Mouse (Mus musculus): Measurements from ENCODE around the gene Yars2. TPM values are rescaled to one million over a fixed set of nuclear protein-coding genes. Genes with fewer than 3 reads are reported as not detected.
"Not testable (repeated sequence)": the region's sequence is repeated elsewhere in the genome, so short reads cannot be mapped to it uniquely, and the experiment has no call there.

Yars2 gene
- polyA plus RNA-seq, 1 experiment = 6.9 TPM

DNA sequence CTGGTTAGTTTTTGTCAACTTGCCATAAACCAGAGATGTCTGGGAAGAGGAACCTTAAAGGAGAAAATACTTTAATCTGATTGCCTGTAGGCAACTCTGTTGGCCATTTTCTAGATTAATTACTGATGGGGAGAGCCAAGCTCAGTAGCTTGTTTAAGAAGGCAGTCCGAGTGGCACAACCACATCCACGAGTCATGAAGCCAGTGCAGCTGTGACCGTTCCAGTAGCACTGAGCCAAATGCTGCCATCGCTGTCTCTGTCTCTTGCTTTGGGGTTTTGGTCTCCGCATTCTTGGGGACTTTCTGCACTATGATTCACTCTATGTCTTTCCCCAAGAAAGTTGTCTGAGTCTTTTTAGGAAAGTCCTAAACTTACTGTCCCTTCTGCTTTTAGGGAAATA is 43.7 kb downstream of the Yars2 start:
- Histone ChIP-seq H3K27ac (ENCODE audit: control insufficient read depth, insufficient read depth, low read depth, low read length) (no peak overlapping the region), H3K36me3 (ENCODE audit: control insufficient read depth, insufficient read depth, low read length) (no peaks in the 10 kb centered on the region; the same call in 1 of the 2 replicates)
- no peak for TF ChIP-seq CTCF (IDR thresholded peaks at IDR 0.05; ENCODE audit: control insufficient read depth, insufficient read depth, insufficient replicate concordance, low read depth, low read length)
- TF ChIP-seq POLR2A (IDR thresholded peaks at IDR 0.05; ENCODE audit: control insufficient read depth, low read depth, low read length) = no peak

DNA sequence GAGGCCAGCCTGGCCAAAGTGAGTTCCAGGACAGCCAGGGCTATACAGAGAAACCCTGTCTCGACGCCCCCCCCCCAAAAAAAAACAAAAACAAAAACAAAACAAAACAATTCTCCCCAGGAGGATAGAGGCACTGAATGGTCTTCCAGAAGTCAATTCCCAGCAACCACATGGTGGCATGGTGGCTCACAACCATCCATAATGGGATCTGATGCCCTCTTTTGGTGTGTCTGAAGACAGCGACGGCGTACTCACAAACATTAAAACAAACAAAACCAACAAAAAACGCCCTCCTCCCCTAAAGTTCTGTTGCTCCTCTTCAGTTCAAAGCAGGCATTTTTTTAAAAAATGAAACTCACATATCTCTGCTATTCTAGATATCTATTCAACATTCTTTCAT is 55.1 kb downstream of the Yars2 start:
- Histone ChIP-seq H3K27ac (ENCODE audit: control insufficient read depth, insufficient read depth, low read depth, low read length) (peak overlapping the region; percentile 16; the same call in 1 of the 2 replicates), H3K36me3 (ENCODE audit: control insufficient read depth, insufficient read depth, low read length) (no peaks in the 10 kb centered on the region), H3K4me3 (ENCODE audit: control insufficient read depth, low read depth, low read length) (peak overlapping the region; percentile 94), H3K4me1 (ENCODE audit: control insufficient read depth, insufficient read depth, low read length) (peaks cover 2% of the 10 kb centered on the region), H3K27me3 (ENCODE audit: control insufficient read depth, insufficient read depth, low read length) (no peaks in the 10 kb centered on the region)
- TF ChIP-seq CTCF (IDR thresholded peaks at IDR 0.05; ENCODE audit: control insufficient read depth, insufficient read depth, insufficient replicate concordance, low read depth, low read length) (no peak), POLR2A (IDR thresholded peaks at IDR 0.05; ENCODE audit: control insufficient read depth, low read depth, low read length) (no peak)

More for the DNA sequence above, 43.7 kb downstream of the Yars2 start:
- Histone ChIP-seq H3K4me1 (ENCODE audit: control insufficient read depth, insufficient read depth, low read length) (no peaks in the 10 kb centered on the region), H3K27me3 (ENCODE audit: control insufficient read depth, insufficient read depth, low read length) (no peaks in the 10 kb centered on the region), H3K4me3 (ENCODE audit: control insufficient read depth, low read depth, low read length) (no peak overlapping the region)

DNA sequence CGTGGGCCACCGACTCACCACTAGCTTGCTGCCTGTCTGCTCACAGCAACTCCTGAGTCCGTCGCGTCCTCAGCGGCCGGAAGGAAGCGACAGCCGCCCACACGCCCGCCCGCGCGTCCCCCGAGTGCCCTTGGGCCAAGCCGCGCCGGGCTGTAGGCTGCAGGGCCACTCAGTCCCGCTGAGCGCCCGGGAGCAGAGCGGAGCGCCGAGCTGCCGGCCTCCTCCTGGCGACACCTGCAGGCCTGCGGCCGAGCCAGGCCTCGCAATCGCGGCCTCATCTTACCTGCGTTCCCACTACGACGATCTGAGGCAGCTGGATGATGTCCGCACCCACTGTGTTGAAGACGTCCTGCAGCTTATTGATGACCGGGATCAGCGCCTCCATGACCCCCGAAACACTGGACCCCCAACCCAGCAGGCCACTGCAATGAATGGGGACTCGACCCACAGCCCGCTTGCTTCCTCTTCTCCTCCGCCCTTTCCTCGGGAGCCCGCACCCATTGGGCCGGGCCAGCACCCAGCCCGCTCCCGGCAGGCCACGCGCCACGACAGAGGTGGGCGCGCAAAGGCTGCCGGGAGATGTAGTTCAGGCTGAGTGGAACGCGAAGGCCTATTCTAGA is 55.8 kb downstream of the Yars2 start, which contains the start of gene Dnm1l:
Gene Dnm1l (minus strand): TSS at position 479 of the 620 bp plus-strand sequence.
- TF ChIP-seq POLR2A (IDR thresholded peaks at IDR 0.05; ENCODE audit: control insufficient read depth, low read depth, low read length) = peak; percentile 73
- TF ChIP-seq CTCF (IDR thresholded peaks at IDR 0.05; ENCODE audit: control insufficient read depth, insufficient read depth, insufficient replicate concordance, low read depth, low read length) = no peak
- Histone ChIP-seq H3K27me3 (ENCODE audit: control insufficient read depth, insufficient read depth, low read length) (no peaks in the 10 kb centered on the region), H3K4me1 (ENCODE audit: control insufficient read depth, insufficient read depth, low read length) (peaks cover 2% of the 10 kb centered on the region), H3K27ac (ENCODE audit: control insufficient read depth, insufficient read depth, low read depth, low read length) (peak within 1 kb of the TSS; percentile 82), H3K36me3 (ENCODE audit: control insufficient read depth, insufficient read depth, low read length) (no peaks in the 10 kb centered on the region), H3K4me3 (ENCODE audit: control insufficient read depth, low read depth, low read length) (peak within 1 kb of the TSS; percentile 94)

DNA sequence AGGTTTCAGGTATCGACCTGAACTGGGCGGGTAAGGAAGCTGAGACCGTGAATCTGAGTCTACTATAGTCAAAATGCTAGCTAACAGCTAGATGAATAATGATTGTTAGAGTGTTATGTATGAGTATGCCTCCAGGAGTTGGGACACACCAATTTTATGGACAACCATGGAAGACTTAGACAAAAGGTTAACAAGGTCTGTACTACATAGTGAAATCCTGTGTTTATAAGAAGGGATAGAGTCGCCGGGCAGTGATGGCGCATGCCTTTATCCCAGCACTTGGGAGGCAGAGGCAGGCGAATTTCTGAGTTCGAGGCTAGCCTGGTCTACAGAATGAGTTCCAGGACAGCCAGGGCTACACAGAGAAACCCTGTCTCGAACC is 56.3 kb downstream of the Yars2 start:
- H3K27me3 ChIP-seq (ENCODE audit: control insufficient read depth, insufficient read depth, low read length); H3K4me1 ChIP-seq (ENCODE audit: control insufficient read depth, insufficient read depth, low read length); H3K36me3 ChIP-seq (ENCODE audit: control insufficient read depth, insufficient read depth, low read length); H3K27ac ChIP-seq (ENCODE audit: control insufficient read depth, insufficient read depth, low read depth, low read length): not testable (repeated sequence)
- H3K4me3 ChIP-seq (ENCODE audit: control insufficient read depth, low read depth, low read length) = peak overlapping the region; percentile 94

Other genes starting within 250 kb of the Yars2 start
- 1.3 and 1.4 TPM in 2 replicates for gene Pkp2, start 89.6 kb upstream of the Yars2 start, polyA plus RNA-seq (2012; rRNA removed)
- 24.2 and 31.4 TPM in 2 replicates for gene Dnm1l, start 56.0 kb downstream of the Yars2 start, polyA plus RNA-seq (2012; rRNA removed)

All from testis, adult 2 months (tissue).